Comparison of ENCODE assay signal across 21 mouse cellular contexts in the genomic region with DNA sequence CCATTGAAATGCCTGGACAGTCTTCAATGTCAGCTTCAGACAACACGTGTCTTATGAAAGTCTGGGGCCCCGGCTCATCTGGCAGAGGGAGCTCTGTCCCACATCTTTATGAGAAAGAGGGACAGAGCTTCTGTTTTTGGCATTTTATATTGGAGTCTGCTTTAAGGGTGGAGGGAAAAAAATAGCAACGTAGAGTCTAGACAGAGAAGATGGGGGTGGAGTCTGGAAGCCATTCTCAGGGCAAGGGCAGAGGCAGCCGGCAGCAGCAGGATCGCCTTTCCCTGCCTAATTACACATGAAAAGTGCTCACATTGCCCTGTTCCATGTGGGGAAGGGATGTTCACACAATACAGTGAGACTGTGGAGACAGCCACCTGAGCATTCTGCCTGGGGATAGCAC. TPM values are rescaled to one million over a fixed set of nuclear protein-coding genes. Genes with fewer than 3 reads are reported as not detected.
DNase-seq lines count a peak whose midpoint lies in the region; ATAC-seq and TF ChIP-seq lines count a peak whose summit lies in the region.
"Had no signal": no experiment of that assay in that cellular context is flagged by ENCODE, and none has a peak within 500 bp of the region (broad histone marks: within the 10 kb centered on the region; RNA-seq: fewer than 3 reads in every experiment).

No protein-coding gene starts in this region.

- H3K27ac ChIP-seq in hindbrain, embryonic 10.5 days, result peak overlapping the region; percentile 74
- no peak overlapping the region for H3K27ac ChIP-seq in hindbrain, embryonic 16.5 days (ENCODE audit: low read depth, low read length)
- H3K27ac ChIP-seq in midbrain, embryonic 10.5 days (replicated peaks), result peak overlapping the region; percentile 66
- no peak overlapping the region for H3K27ac ChIP-seq in midbrain, embryonic 14.5 days (replicated peaks; ENCODE audit: low read depth, low read length)
- H3K27ac ChIP-seq in embryonic facial prominence, embryonic 14.5 days (replicated peaks; ENCODE audit: low read depth, low read length), result peak overlapping the region; percentile 59
- H3K27ac ChIP-seq in limb, embryonic 14.5 days (replicated peaks; ENCODE audit: low read depth, low read length), result peak overlapping the region; percentile 63
- H3K27ac ChIP-seq: heart, embryonic 13.5 days; macrophage; neural tube, embryonic 13.5 days had no signal

- H3K4me1 ChIP-seq in hindbrain, embryonic 10.5 days (replicated peaks), result peaks cover 25% of the 10 kb centered on the region
- H3K4me1 ChIP-seq in hindbrain, embryonic 16.5 days (ENCODE audit: control insufficient read depth, insufficient read depth, low read depth, low read length), result peaks cover 4% of the 10 kb centered on the region; the same call in 1 of the 2 replicates
- H3K4me1 ChIP-seq in midbrain, embryonic 10.5 days, result peaks cover 21% of the 10 kb centered on the region
- peaks cover 11% of the 10 kb centered on the region; the same call in 1 of the 2 replicates for H3K4me1 ChIP-seq in midbrain, embryonic 14.5 days (ENCODE audit: control insufficient read depth, insufficient read depth, low read length)
- peaks cover 15% of the 10 kb centered on the region for H3K4me1 ChIP-seq in embryonic facial prominence, embryonic 14.5 days (ENCODE audit: control insufficient read depth, insufficient read depth, low read length)
- H3K4me1 ChIP-seq in limb, embryonic 14.5 days (ENCODE audit: control insufficient read depth, insufficient read depth, low read length), result peaks cover 19% of the 10 kb centered on the region
- H3K4me1 ChIP-seq: heart, embryonic 13.5 days had no signal

- H3K27me3 ChIP-seq in hindbrain, embryonic 10.5 days (ENCODE audit: insufficient read depth, poor library complexity, severe bottlenecking), result no peaks in the 10 kb centered on the region
- H3K27me3 ChIP-seq in hindbrain, embryonic 16.5 days (replicated peaks; ENCODE audit: control insufficient read depth, insufficient read depth, low read length), result no peaks in the 10 kb centered on the region
- no peaks in the 10 kb centered on the region for H3K27me3 ChIP-seq in midbrain, embryonic 10.5 days (ENCODE audit: low read depth, poor library complexity, severe bottlenecking)
- no peaks in the 10 kb centered on the region for H3K27me3 ChIP-seq in midbrain, embryonic 14.5 days (ENCODE audit: control insufficient read depth, insufficient read depth, low read length)
- H3K27me3 ChIP-seq in embryonic facial prominence, embryonic 14.5 days (replicated peaks; ENCODE audit: control insufficient read depth, insufficient read depth, low read length), result no peaks in the 10 kb centered on the region
- H3K27me3 ChIP-seq in limb, embryonic 14.5 days (ENCODE audit: control insufficient read depth, insufficient read depth, low read length), result no peaks in the 10 kb centered on the region
- H3K27me3 ChIP-seq: neural tube, embryonic 13.5 days had no signal

- WGBS in hindbrain, embryonic 10.5 days, result 38% methylated on average over 5 of the region's 5 CpGs
- 24% methylated on average over 5 of the region's 5 CpGs for WGBS in hindbrain, embryonic 16.5 days
- WGBS in midbrain, embryonic 10.5 days, result 56% methylated on average over 5 of the region's 5 CpGs
- WGBS in midbrain, embryonic 14.5 days, result 19% methylated on average over 5 of the region's 5 CpGs
- WGBS in embryonic facial prominence, embryonic 14.5 days, result 16% methylated on average over 5 of the region's 5 CpGs
- 8% methylated on average over 5 of the region's 5 CpGs for WGBS in limb, embryonic 14.5 days

- H3K9me3 ChIP-seq in hindbrain, embryonic 10.5 days, result no peaks in the 10 kb centered on the region
- H3K9me3 ChIP-seq in hindbrain, embryonic 16.5 days (ENCODE audit: control insufficient read depth, low read length), result no peaks in the 10 kb centered on the region
- no peaks in the 10 kb centered on the region for H3K9me3 ChIP-seq in midbrain, embryonic 10.5 days (replicated peaks)
- H3K9me3 ChIP-seq in midbrain, embryonic 14.5 days (ENCODE audit: control insufficient read depth, low read length), result no peaks in the 10 kb centered on the region
- H3K9me3 ChIP-seq in embryonic facial prominence, embryonic 14.5 days (ENCODE audit: control insufficient read depth, low read length), result no peaks in the 10 kb centered on the region
- no peaks in the 10 kb centered on the region for H3K9me3 ChIP-seq in limb, embryonic 14.5 days (ENCODE audit: control insufficient read depth, low read length)
- H3K9me3 ChIP-seq: heart, embryonic 13.5 days; neural tube, embryonic 13.5 days had no signal

- no peak overlapping the region for H3K4me2 ChIP-seq in hindbrain, embryonic 16.5 days (ENCODE audit: low read length)
- H3K4me2 ChIP-seq in midbrain, embryonic 14.5 days (ENCODE audit: low read length), result no peak overlapping the region
- no peak overlapping the region for H3K4me2 ChIP-seq in embryonic facial prominence, embryonic 14.5 days (ENCODE audit: low read depth, low read length)
- no peak overlapping the region for H3K4me2 ChIP-seq in limb, embryonic 14.5 days (replicated peaks; ENCODE audit: low read depth, low read length, severe bottlenecking)
- H3K4me2 ChIP-seq: heart, embryonic 13.5 days; neural tube, embryonic 13.5 days had no signal

- H3K4me3 ChIP-seq in hindbrain, embryonic 10.5 days, result no peak overlapping the region
- no peak overlapping the region for H3K4me3 ChIP-seq in hindbrain, embryonic 16.5 days (ENCODE audit: low read length)
- H3K4me3 ChIP-seq in midbrain, embryonic 10.5 days, result no peak overlapping the region
- H3K4me3 ChIP-seq in midbrain, embryonic 14.5 days (replicated peaks; ENCODE audit: low read depth, low read length), result no peak overlapping the region
- no peak overlapping the region for H3K4me3 ChIP-seq in embryonic facial prominence, embryonic 14.5 days (ENCODE audit: low read depth, low read length)
- H3K4me3 ChIP-seq in limb, embryonic 14.5 days (replicated peaks; ENCODE audit: low read length), result no peak overlapping the region
- H3K4me3 ChIP-seq: heart, embryonic 13.5 days; neural tube, embryonic 13.5 days had no signal

- DNase-seq in hindbrain, embryonic 10.5 days (ENCODE audit: low spot score), result peak; percentile 20
- DNase-seq in midbrain, embryonic 10.5 days (ENCODE audit: low spot score), result no peak
- DNase-seq in midbrain, embryonic 14.5 days, result no peak
- peak; percentile 61 for DNase-seq in embryonic facial prominence, embryonic 14.5 days (ENCODE audit: low spot score)
- DNase-seq in limb, embryonic 14.5 days (ENCODE audit: low spot score), result peak; percentile 65
- DNase-seq in spleen, postnatal 36 days (ENCODE audit: low spot score in 2 of 2), result no peak
- DNase-seq in adrenal gland, adult 2 months, result no peak
- DNase-seq: cerebellum, adult 11 months; cerebellum, postnatal 36 days; kidney, postnatal 36 days; layer of hippocampus, postnatal 36 days; liver; right cerebral cortex, postnatal 4 days; thymus, adult 2 months had no signal

- ATAC-seq in hindbrain, embryonic 16.5 days, result no peak
- no peak for ATAC-seq in midbrain, embryonic 14.5 days (ENCODE audit: low FRiP score, low TSS enrichment)
- ATAC-seq in embryonic facial prominence, embryonic 14.5 days (ENCODE audit: low read depth), result peak; percentile 62
- ATAC-seq in limb, embryonic 14.5 days (ENCODE audit: low FRiP score, low read depth), result peak; percentile 69
- ATAC-seq: intestine, postnatal 0 days; Patski had no signal

- TF ChIP-seq POLR2A in limb, embryonic 14.5 days (IDR thresholded peaks at IDR 0.05; ENCODE audit: borderline replicate concordance, extremely low read depth, insufficient read depth, insufficient read length), result no peak

- H3K9ac ChIP-seq in hindbrain, embryonic 16.5 days (ENCODE audit: low read depth, low read length), result no peak overlapping the region
- no peak overlapping the region for H3K9ac ChIP-seq in midbrain, embryonic 14.5 days (replicated peaks; ENCODE audit: low read length)
- H3K9ac ChIP-seq in embryonic facial prominence, embryonic 14.5 days (ENCODE audit: low read depth, low read length), result no peak overlapping the region
- H3K9ac ChIP-seq in limb, embryonic 14.5 days (ENCODE audit: low read depth, low read length, severe bottlenecking), result no peak overlapping the region
- H3K9ac ChIP-seq: heart, embryonic 13.5 days; neural tube, embryonic 13.5 days had no signal

- H3K36me3 ChIP-seq in hindbrain, embryonic 10.5 days, result no peaks in the 10 kb centered on the region
- no peaks in the 10 kb centered on the region for H3K36me3 ChIP-seq in hindbrain, embryonic 16.5 days (ENCODE audit: control insufficient read depth, insufficient read depth, low read length)
- H3K36me3 ChIP-seq in midbrain, embryonic 10.5 days, result no peaks in the 10 kb centered on the region
- H3K36me3 ChIP-seq in midbrain, embryonic 14.5 days (ENCODE audit: control insufficient read depth, insufficient read depth, low read length), result no peaks in the 10 kb centered on the region
- no peaks in the 10 kb centered on the region for H3K36me3 ChIP-seq in embryonic facial prominence, embryonic 14.5 days (ENCODE audit: control insufficient read depth, insufficient read depth, low read length)
- no peaks in the 10 kb centered on the region; the same call in 1 of the 2 replicates for H3K36me3 ChIP-seq in limb, embryonic 14.5 days (ENCODE audit: control insufficient read depth, insufficient read depth, low read length)
- H3K36me3 ChIP-seq: heart, embryonic 13.5 days; neural tube, embryonic 13.5 days had no signal

RNA-seq across cellular contexts. Expression of gene Erg, which starts 16.1 kb away (rescaled TPM):
- polyA plus RNA-seq in hindbrain, embryonic 10.5 days (2016; fragmentation: Nextera tagmentation; extraction: Ambion mirVana), result 2.1 and 2.2 TPM in 2 replicates
- polyA plus RNA-seq in hindbrain, embryonic 16.5 days (2015; fragmentation: Nextera tagmentation; extraction: Ambion mirVana), result 1.8 and 2.2 TPM in 2 replicates
- polyA plus RNA-seq in midbrain, embryonic 10.5 days (2016; fragmentation: Nextera tagmentation; extraction: Ambion mirVana), result 1.4 and 1.7 TPM in 2 replicates
- polyA plus RNA-seq in midbrain, embryonic 14.5 days (2014; fragmentation: Nextera tagmentation; extraction: Ambion mirVana), result 0.40 and 1.3 TPM in 2 replicates
- polyA plus RNA-seq in embryonic facial prominence, embryonic 14.5 days (2014; fragmentation: Nextera tagmentation; extraction: Ambion mirVana), result 8.4 and 9.1 TPM in 2 replicates
- 40.6 and 52.5 TPM in 2 replicates for polyA plus RNA-seq in limb, embryonic 14.5 days (2012; rRNA removed)
- polyA plus RNA-seq in limb, embryonic 14.5 days (2014; fragmentation: Nextera tagmentation; extraction: Ambion mirVana), result 18.9 and 21.6 TPM in 2 replicates
- total RNA-seq in adrenal gland, adult 2 months (2021), result 10 to 100 TPM; 14.0 to 18.3 TPM
- 13.8 and 14.2 TPM in 2 replicates for polyA plus RNA-seq in adrenal gland, adult 2 months (2012; rRNA removed)
- total RNA-seq: monocyte, adult 5-6 weeks had no signal
- polyA plus RNA-seq: Patski had no signal

Comparison
In these comparisons a context has a peak if more than half of its experiments do, and no peak if none do; other contexts are left out.
1. H3K27ac ChIP-seq: peak in hindbrain, embryonic 10.5 days (single experiment), midbrain, embryonic 10.5 days (single experiment), embryonic facial prominence, embryonic 14.5 days (single experiment) and limb, embryonic 14.5 days (single experiment); none in hindbrain, embryonic 16.5 days (single experiment) and midbrain, embryonic 14.5 days (single experiment).
2. DNase-seq: peak in hindbrain, embryonic 10.5 days (single experiment), embryonic facial prominence, embryonic 14.5 days (single experiment) and limb, embryonic 14.5 days (single experiment); none in midbrain, embryonic 10.5 days (single experiment), midbrain, embryonic 14.5 days (single experiment), spleen, postnatal 36 days (0 of 2) and adrenal gland, adult 2 months (single experiment).
3. ATAC-seq: peak in embryonic facial prominence, embryonic 14.5 days (single experiment) and limb, embryonic 14.5 days (single experiment); none in hindbrain, embryonic 16.5 days (single experiment) and midbrain, embryonic 14.5 days (single experiment).